Mouse (Mus musculus) ES-Bruce4 (cell line): ENCODE data around the gene Cnrip1. TPM values are rescaled to one million over a fixed set of nuclear protein-coding genes. Genes with fewer than 3 reads are reported as not detected.

Experiments used
- H3K27ac ChIP-seq: 2 replicates; pipeline ENCODE4 v1.5.1; 2012; ENCODE audit warnings: low read length, inconsistent platforms; ENCODE audit not compliant: insufficient read depth
- H3K27me3 ChIP-seq: 2 replicates; pipeline ENCODE4 v1.6.1; 2012; ENCODE audit warnings: mild to moderate bottlenecking, low read length, inconsistent platforms; ENCODE audit not compliant: control insufficient read depth, poor library complexity, insufficient read depth, severe bottlenecking
- H3K36me3 ChIP-seq: 2 replicates; pipeline ENCODE4 v1.6.1; 2012; ENCODE audit warnings: inconsistent platforms, mild to moderate bottlenecking, low read length, moderate library complexity; ENCODE audit not compliant: control insufficient read depth, poor library complexity, insufficient read depth, severe bottlenecking
- H3K4me1 ChIP-seq: one replicate; pipeline ENCODE4 v1.8.1; 2011; ENCODE audit warnings: low read length; ENCODE audit not compliant: control insufficient read depth, insufficient read depth
- H3K4me3 ChIP-seq: 2 replicates; pipeline ENCODE4 v1.5.1; 2011; ENCODE audit warnings: low read depth, mild to moderate bottlenecking, low read length
- H3K9ac ChIP-seq: 2 replicates; pipeline ENCODE4 v1.6.1; 2012; ENCODE audit warnings: low read depth, mild to moderate bottlenecking, inconsistent platforms; ENCODE audit not compliant: poor library complexity, severe bottlenecking
- H3K9me3 ChIP-seq: replicated peaks from 2 replicates; pipeline ENCODE4 v1.6.1; 2012; ENCODE audit warnings: mild to moderate bottlenecking, low read length, inconsistent platforms; ENCODE audit not compliant: control insufficient read depth, poor library complexity, insufficient read depth, severe bottlenecking
- CTCF ChIP-seq: IDR thresholded peaks from one replicate; pipeline ENCODE4 v1.8.1; 2011; ENCODE audit warnings: low read depth, low read length
- EP300 ChIP-seq: IDR thresholded peaks from 2 replicates; pipeline ENCODE4 v1.6.1; 2011; ENCODE audit warnings: low read depth, low read length; ENCODE audit not compliant: insufficient read depth
- POLR2A ChIP-seq: IDR thresholded peaks from one replicate; pipeline ENCODE4 v1.8.1; 2011; ENCODE audit warnings: low read length; ENCODE audit not compliant: insufficient read depth
- polyA plus RNA-seq: library from polyadenylated mRNA; stranded (reverse); fragments of >200 nt; gene quantifications from 2 replicates; pipeline ENCODE4 v1.2.4, GENCODE M21; 2011; ENCODE audit warnings: low read depth; ENCODE audit not compliant: missing spikeins, insufficient read depth, insufficient read length

The Cnrip1 gene
- polyA plus RNA-seq, 1 experiment, result 1.5 TPM

DNA sequence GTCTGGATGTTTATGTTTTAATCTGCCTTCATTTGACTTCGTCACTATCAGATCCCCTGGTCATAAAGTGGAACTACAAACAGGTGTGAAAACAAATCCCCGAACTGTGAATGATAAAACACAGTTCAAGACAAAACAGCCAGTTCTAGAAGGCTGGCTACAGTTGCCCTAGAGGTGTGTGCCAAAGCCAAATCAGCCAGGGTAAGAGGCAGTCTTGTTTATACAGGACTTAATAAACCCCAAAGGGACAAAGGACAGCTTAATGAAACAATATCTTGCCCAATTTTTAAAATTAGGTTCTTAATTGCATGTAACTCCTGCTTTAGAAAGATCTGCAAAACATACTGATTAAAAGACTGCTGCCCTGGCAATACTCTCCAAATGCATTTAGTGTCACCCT, 75.0 kb downstream of the Cnrip1 start:
- TF ChIP-seq EP300, result no peak
- no peak for TF ChIP-seq POLR2A
- no peak for TF ChIP-seq CTCF
- H3K4me1 ChIP-seq, result no peaks in the 10 kb centered on the region
- no peak overlapping the region for H3K9ac ChIP-seq
- no peaks in the 10 kb centered on the region for H3K36me3 ChIP-seq
- no peak overlapping the region for H3K4me3 ChIP-seq
- H3K9me3 ChIP-seq, result no peaks in the 10 kb centered on the region
- H3K27ac ChIP-seq, result no peak overlapping the region
- no peaks in the 10 kb centered on the region for H3K27me3 ChIP-seq

Other genes with a start within 250 kb of the Cnrip1 start
- 4.6 and 6.7 TPM in 2 replicates for gene Fbxo48, start 100.2 kb upstream of the Cnrip1 start, polyA plus RNA-seq
- not detected in 2 replicates for gene Plek, start 795 bp downstream of the Cnrip1 start, polyA plus RNA-seq
- 73.9 and 75.4 TPM in 2 replicates for gene Ppp3r1, start 107.7 kb downstream of the Cnrip1 start, polyA plus RNA-seq
- 39.8 and 44.6 TPM in 2 replicates for gene Wdr92, start 130.5 kb downstream of the Cnrip1 start, polyA plus RNA-seq
- gene Pno1, start 160.0 kb downstream of the Cnrip1 start, polyA plus RNA-seq, result 93.5 and 104 TPM in 2 replicates
- gene C1d, start 206.0 kb downstream of the Cnrip1 start, polyA plus RNA-seq, result 94.3 and 114 TPM in 2 replicates